In the genomic region with DNA sequence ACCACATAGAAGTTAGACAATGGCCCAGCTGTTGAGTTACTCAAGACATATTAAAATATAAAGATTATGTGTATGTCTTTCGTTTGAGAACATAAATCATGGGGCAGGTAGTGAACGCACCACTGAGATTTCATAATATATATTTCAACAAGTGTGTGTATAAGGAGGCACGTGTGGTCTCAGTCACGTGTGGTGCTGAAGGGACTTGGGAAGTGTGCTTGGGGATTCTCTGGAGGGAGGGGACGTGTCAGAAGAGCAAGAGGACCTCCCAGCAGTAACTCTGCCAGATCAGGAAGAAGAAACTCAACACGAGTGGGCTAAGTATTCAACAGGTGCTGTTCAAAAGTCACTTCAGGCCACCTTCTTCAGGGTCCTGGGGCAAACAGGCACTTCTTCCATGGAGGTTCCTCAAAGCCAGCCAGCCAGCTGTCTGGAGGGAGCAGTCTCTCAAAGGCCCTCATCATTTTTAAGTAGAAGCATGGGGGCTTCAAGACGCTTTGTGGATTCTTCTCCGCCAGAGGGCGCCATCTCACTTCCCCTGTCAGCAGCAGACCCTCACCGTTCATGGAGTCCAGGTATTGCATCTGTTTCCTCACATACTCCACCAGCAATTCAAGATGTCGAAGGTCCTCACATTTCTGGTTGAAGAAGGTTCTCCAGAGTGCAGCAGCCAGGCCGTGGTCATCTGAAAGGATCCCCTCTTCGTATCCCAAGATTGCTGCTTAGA, we compare ENCODE assay signal across 9 mouse cellular contexts.
DNase-seq lines count a peak whose midpoint lies in the region; ATAC-seq and TF ChIP-seq lines count a peak whose summit lies in the region.
"Had no signal": no experiment of that assay in that cellular context is flagged by ENCODE, and none has a peak within 500 bp of the region (broad histone marks: within the 10 kb centered on the region; RNA-seq: fewer than 3 reads in every experiment).

No protein-coding gene starts in this region.

- intact Hi-C loops in left cerebral cortex, adult 2 months (cut with DNase I): loop anchor here (2.0 kb wide), 1 partner anchor 133 kb away; no protein-coding TSS in a partner anchor
- intact Hi-C loops in left cerebral cortex, postnatal 36 days (cut with DNase I): no loop called here

- peak; percentile 47 for TF ChIP-seq CTCF in left cerebral cortex, adult 2 months (IDR thresholded peaks at IDR 0.05)
- TF ChIP-seq CTCF in olfactory bulb, adult 2 months (IDR thresholded peaks at IDR 0.05; ENCODE audit: insufficient read depth, low read depth, low read length): peak; percentile 38; the same call in 1 of the 2 replicates

- H3K4me3 ChIP-seq in left cerebral cortex, adult 2 months: no peak overlapping the region
- H3K4me3 ChIP-seq in olfactory bulb, adult 2 months (ENCODE audit: insufficient read depth, low read depth, low read length): no peak overlapping the region
- H3K4me3 ChIP-seq: neural tube, embryonic 12.5 days had no signal

- 60% methylated on average over 13 of the region's 13 CpGs for WGBS in olfactory bulb, adult 2 months

- peak; percentile 13 to 53 for DNase-seq in cerebellum, postnatal 14 days
- DNase-seq in cerebellum, adult 9-11 months: no peak
- no peak for DNase-seq in left cerebral cortex, adult 2 months (ENCODE audit: extremely low spot score in 1 of 2, low spot score in 2 of 2)
- DNase-seq in left cerebral cortex, postnatal 36 days (ENCODE audit: low spot score in 2 of 2): no peak
- peak; percentile 51 for DNase-seq in adrenal gland, postnatal 14 days
- DNase-seq in induced T-regulatory cell, adult 2 months (ENCODE audit: low read depth): peak; percentile 50

- ATAC-seq in megakaryocyte, adult 5-6 weeks (ENCODE audit: poor library complexity, severe bottlenecking): no peak

- no peaks in the 10 kb centered on the region for H3K4me1 ChIP-seq in olfactory bulb, adult 2 months (ENCODE audit: control insufficient read depth, insufficient read depth, low read length)
- H3K4me1 ChIP-seq: neural tube, embryonic 12.5 days had no signal

- H3K27ac ChIP-seq in left cerebral cortex, adult 2 months: no peak overlapping the region
- no peak overlapping the region for H3K27ac ChIP-seq in olfactory bulb, adult 2 months (ENCODE audit: insufficient read depth, low read depth, low read length)
- H3K27ac ChIP-seq: neural tube, embryonic 12.5 days had no signal

- no peak for TF ChIP-seq POLR2A in olfactory bulb, adult 2 months (IDR thresholded peaks at IDR 0.05; ENCODE audit: insufficient read depth, low read depth, low read length)

Comparison
In these comparisons a context has a peak if more than half of its experiments do, and no peak if none do; other contexts are left out.
1. DNase-seq: peak in cerebellum, postnatal 14 days (2 of 2), adrenal gland, postnatal 14 days (single experiment) and induced T-regulatory cell, adult 2 months (single experiment); none in cerebellum, adult 9-11 months (single experiment), left cerebral cortex, adult 2 months (0 of 2) and left cerebral cortex, postnatal 36 days (0 of 2).